Mouse (Mus musculus) R1 (cell line): ENCODE data around the gene Foxp1.

Source experiments
- DNase-seq: peaks from one replicate; pipeline ENCODE4 v3.0.0-alpha.2; 2018; ENCODE audit warnings: low read depth, low spot score

Gene Foxp1

DNA sequence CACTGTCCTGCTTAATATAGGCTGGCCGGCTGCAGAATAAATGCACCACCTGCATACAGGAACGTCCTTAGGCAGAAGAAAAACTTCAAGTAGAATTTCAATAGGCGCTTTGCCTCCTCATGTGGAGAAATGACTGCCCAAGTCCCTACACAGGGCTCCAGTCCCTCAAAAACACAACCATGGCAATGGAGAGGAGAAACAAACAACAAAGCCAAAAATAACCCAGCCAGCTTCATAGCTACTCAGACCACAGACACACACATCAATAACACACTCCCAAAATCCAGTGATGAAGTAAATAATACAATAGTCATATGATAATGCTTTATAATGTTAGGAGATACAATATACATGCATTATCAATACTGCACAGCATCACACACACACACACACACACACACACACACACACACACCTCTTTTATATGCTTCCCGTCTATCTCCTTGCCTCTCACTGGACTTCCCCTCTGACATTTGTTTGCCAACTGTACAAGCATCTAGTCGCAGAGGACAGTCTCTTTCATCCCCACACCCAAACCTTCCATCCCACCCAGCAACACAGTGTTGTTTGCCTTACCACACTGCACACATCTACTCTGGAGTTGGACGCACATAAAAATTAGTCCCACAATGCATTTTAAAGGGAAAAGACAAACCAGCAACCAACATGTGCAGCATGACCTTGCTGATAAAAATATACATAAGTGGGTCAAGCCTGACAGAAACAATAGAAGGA, 162.6 kb downstream of the Foxp1 start:
- DNase-seq: no peak

DNA sequence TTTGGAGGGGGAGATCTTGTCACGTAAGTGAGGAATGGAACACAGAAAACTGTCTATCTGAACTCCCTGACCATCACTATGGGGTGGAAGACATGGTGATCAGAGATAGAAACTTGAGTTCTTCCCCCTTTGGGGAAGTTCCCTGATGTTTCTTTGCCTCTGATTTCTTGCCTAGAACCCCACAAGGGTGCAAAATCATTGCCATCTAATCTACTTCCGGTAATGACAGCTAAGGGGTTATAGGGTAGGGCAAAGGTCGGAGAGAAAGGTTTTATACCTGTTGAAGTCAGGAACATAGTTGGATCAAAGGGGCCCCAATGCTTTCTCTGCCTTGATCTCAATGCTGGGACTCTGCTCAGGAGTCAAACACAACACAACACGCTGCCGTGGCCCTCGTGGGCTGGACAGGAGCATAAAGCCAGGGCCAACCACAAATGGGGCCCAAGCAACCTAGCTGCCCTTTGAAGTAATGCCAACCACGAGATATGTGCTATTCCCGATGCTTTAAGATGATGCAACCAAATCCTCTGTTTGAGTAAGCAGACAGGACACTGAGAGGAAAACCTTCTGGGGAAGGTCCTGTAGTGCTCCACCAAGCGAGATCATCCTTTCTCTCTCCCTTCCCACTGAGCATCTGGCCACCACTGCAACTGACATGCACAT, 163.4 kb downstream of the Foxp1 start:
- no peak for DNase-seq

DNA sequence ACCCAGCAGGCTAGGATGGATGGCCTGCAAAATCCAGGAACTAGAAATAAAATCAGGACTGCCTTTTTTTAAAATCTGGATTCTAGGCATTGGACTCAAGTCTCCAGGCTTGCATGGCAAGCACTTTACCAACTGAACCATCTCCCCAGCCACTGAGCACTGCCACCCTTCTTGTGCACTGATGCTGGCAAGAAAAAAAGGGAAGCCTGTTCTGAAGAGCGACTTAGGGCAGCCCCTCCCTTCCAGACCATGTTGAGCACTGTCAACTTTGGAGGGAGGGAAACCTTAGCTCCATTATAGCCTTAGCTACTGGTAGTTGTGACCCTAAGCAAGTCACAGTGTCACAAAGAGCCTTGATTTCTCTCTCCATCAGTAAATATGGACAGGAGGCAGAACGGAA, 164.6 kb downstream of the Foxp1 start:
- DNase-seq: no peak

DNA sequence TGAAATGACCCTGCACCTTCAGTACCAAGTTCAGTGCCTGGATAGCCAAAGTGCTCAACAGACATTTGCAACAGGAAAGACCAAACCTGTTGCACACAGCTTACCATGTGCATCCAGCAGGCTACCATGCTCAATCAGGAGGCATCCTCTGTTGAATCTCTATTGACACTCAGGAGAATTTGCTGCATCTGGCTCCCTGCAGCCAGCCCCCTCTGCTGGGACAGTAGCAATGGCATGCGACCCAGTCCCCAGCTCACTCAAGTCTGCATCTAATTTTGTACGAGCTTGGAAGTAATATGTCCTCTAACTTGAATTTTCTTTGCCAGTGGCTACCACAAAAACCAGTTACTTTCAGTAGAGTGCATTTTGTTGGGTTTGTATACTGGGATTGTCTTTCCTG, 168.2 kb downstream of the Foxp1 start:
- no peak for DNase-seq

DNA sequence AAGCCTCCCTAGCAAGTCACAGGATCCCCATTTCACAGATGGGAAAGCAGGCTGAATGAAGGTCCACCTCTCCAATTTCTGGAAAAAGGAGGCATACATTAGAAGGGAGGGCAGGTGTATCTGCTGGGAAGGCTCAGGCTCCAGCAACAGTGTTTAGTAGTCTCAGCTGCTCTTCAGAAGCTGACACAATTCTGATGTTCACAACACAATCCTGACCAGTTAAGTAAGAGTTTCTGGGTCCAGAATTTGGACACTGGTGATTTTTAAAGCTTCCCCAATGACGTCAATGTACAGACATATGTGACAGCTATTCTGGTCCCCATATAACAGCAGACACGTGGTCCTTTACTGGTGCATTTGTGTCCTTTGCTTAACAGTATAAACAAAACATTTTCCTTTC, 169.1 kb downstream of the Foxp1 start:
- DNase-seq: no peak

DNA sequence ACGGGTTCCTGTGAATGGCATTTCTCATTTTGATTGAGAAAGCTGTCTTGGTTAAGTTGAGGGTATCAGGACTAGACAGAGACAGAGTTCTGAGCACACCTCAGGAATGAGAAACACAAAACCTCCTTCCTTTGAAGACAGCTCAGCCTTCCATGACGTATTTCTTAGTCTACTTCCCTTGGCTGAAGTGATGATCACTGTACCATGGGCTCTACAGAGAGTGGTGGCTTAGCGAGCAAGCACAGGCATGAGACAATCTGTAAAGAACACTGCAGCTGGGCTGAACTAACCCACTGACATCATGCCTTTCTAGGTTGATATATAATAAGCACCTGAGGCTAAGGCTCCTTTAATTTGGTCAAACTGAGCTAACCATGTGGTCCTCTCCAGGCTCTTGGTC, 172.0 kb downstream of the Foxp1 start:
- DNase-seq: no peak

DNA sequence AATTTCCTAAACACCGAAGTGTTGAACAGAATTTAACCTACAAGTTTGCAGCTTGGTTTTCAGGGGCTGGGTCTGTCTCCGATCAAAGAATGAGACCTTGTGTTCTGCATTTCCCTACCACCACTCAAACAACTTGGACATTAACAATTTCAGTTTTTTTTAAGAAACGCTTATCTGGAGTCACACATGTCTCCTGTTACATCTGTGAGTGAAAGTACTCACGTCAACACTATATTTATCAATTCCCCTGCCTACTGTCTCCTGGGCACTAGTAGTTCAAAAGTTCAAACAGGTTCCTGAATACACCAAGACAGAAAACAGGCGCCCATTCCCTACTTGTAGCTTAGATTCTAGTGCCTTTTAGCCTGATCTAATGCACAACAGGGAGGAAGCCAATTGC, 172.4 kb downstream of the Foxp1 start:
- no peak for DNase-seq

DNA sequence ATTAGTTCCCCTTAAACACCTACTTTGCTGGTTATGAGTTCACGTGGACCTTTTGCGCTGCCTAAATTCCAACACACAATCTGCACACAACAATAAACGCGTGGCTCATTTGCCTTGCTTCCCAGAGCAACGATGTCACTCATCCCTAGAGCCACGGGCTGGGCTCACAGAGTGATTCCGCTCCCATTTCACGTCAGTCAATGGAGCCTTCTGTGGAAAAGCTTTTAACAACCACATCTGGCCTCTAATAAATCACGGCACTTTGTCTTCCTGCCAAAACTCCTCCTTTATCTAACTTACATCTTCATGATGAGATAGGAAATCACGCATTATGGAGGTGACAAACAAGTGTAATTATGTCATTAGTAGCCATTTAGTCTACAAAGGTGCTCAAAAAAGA, 174.7 kb downstream of the Foxp1 start:
- no peak for DNase-seq

DNA sequence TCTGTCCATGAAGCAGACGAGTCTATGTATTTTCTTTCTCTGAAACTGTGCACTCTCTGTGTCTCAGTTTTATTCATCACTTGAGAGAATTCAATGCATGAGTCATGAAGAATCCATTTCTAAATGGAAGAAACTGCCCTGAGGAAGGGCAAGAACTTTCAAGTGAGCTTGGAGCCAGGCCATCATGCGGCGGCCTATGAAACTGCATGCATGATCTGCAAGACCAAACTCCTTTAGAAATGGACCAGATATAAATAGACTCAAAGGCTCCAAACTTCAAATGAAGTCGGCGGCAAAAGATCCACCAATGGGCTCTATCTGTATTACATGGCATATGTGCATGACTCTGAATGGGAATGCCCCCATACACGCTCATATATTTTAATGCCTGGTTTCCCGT, 177.6 kb downstream of the Foxp1 start:
- no peak for DNase-seq

DNA sequence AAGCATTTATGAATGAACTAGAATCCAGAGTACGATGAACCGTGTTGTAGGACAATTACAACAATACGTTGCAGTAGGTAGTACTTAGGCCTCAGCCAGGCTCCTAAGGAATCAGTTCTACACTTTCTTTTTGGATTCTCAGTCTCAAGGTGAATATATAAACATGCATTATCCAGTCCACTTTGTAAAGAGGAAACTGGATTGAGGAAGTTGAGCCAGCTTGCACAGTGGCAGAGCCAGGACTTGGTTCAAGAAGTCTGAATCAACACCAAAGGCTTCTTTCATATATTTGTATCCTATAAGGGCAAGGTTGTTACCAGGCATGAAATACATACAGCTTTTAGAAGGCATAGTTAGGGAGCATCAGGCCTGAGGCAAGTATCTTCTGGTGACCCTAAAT, 178.2 kb downstream of the Foxp1 start:
- DNase-seq: no peak

DNA sequence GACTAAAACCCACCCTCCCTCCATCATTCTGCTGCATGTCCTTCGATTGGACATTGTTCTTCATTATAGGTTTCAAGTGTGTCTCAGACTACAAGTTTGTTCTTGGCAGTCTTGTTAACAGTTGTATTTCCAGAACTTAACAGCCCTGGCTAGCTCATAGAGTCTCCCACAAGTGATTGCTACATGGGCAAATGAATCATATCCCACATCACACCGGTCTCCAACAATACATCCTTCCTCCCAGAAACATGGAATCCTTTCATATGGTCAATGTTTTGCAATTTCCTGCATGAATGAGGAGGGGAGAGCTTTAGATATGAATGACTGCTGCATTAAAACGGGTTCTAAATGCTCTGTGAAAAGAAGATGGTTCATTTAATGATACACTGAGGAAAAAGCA, 178.7 kb downstream of the Foxp1 start:
- no peak for DNase-seq

DNA sequence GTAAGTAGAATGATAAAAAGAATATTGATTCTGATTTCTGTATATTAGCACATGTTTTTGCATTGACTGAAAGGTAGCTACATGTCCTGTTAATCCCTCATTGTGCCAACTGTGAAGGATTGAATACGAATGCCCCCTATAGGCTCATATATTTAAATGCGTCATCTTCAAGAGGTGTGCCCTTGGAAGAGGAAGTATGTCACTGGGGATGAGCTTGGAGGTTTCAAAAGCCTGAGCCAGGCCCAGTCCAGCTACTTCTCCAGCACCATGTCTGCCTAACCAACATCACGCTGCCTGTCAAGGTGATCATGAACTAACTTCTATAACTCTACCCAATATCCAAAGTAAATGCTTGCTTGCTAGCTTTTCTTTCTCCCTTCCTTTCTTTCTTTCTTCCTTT, 180.1 kb downstream of the Foxp1 start:
- DNase-seq: no peak

DNA sequence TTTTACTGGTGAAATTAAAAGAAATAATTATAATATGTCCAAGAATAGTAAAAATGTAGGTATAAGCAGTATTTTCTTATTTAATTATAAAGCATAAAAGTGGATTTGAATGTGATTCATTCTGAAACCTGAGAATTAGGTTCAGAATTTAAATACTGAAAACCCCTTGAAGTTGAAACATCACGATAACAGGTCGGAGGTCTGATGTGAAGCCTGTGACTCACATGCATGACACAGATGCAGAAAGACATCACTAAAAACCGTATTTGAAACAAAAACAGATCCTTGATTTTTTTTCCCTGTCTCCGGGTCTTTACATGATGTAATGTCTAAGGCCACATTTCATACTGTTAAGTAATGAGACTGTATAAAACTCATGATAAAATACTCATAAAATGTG, 181.6 kb downstream of the Foxp1 start:
- DNase-seq: no peak

DNA sequence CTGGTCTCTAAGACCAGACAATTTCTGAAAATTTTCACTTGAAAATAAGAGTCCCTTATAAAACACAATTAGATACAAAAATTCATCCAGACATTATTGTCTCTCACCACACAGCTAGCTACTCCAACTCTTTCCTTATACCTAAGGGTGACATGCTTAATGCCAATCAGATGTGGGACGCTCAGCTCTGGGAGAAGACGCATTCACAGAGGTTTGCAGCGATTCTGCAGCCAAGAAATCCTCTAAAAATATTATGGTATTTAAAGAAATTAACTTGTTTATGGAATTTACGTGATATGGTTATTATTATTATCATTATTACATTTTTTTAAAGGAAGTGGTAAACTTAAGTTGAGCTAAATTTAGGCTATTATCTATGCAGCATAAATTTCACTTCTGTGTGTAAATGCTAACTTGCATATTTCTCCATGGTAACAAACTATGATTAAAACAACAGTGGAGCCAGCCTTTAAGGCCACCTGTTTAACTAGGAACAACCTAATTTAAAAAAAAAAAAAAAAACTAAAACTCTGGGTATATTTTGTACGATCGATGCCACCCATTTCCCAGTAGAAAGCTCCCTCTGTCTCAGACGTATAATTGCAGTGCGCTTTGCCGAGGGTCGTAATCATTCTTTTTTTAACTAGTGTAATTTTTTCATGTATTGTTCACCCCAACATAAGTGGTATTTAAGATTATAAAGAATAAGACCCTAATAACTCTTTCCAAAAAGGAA, 182.4 kb downstream of the Foxp1 start:
- no peak for DNase-seq

DNA sequence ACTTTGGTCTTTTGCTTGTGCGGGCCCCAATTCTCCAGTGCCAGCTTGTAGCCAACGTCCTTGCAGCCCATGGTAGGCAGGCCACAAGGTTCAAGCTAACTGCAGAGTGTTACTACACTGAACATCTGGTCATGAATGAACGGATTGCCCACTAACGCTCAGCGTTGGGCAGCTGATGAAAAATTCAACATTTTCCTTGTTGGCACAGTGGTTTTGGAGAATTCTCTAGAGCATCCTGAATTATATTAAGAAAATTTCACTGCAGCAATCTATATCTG, 183.2 kb downstream of the Foxp1 start:
- DNase-seq: no peak

DNA sequence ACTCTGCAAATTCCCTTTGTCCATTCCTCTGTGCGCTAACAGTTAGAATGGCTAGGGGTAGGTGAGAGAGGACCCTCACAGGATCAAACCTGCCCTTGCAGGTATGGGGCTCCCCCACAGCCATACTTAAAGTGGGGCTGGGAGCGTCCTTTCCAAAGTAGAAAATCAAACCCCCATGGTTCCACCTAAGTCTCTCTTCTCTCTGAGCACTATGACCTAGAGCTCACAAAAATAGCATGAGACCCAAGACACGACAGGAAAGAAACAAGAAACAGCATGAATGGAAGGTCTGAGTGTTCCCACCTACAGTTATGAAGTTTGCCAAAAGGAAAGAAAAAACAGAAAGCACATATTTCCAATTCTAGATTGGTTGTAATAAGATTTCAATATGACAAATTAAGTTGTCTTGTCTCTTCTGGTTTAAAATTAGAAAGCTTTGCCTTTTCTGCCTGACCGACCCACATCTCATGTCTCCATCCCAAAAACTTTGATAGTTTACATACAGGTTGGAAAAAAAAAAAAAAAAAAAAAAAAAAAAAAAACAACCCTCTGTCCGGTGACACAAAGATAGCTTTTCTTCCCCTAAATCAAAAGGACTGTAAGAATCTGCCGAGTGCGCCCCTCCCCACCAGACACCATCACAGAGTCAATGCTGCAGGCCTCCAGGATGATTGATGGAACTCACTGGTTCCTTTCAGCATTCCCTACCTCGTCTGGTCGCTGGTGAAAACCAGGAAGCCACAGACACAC, 183.8 kb downstream of the Foxp1 start:
- DNase-seq: no peak

DNA sequence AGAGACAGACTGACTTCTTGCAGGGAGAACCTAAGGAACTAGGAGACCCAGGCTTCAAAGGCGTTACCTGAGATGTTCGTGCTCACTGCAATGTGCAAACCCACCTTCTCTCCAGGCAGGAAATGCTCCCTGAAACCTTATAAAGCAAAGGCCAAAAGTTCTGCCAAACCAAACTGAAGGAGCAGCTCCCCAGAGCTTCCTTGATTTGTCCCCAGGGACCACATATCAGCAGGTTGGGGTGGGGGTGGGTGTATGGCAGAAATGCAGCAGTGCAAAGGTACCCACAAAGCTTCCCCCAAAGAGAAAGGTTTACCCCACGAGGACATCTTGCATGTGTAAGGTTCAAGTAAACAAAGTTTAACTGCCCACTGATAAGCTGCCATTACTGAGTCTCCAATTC, 184.3 kb downstream of the Foxp1 start:
- no peak for DNase-seq

DNA sequence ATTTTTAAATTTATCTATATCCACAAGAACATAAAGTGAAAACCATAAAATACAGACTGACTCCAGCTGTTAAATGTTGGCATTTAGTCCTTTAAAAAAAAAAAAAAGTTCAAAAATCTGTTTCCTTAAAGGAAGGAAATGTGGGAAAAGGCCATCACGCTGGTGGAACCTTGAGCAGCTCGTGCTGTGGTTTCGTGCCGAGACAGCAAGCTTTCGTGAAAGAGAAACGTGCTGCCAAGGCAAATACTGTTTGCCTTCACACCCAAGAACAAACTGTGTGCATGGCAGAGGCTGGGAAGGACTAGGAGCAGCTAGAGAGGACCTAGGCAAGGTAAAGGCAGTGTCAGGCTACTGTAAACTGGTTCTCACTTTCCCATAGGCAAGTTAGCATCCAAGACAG, 184.9 kb downstream of the Foxp1 start:
- DNase-seq: no peak

DNA sequence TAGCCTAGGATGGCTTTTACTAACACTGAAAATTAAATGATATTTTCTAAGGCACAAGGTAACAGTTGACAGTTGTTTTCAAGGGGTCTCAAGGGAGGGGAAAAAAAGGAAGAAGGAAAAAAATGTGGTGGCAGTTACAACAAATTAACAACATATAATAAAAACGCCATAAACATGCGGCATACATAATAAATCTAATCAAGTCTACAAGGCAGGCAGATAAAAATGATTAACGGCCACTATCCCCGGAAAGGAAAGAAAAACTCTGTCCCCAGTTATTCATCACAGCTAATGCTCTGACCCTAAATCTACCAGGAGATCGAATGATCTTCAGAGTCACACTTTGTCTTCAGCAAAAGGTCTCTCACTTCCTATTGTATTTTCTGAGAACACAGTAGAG, 186.3 kb downstream of the Foxp1 start:
- DNase-seq: no peak

DNA sequence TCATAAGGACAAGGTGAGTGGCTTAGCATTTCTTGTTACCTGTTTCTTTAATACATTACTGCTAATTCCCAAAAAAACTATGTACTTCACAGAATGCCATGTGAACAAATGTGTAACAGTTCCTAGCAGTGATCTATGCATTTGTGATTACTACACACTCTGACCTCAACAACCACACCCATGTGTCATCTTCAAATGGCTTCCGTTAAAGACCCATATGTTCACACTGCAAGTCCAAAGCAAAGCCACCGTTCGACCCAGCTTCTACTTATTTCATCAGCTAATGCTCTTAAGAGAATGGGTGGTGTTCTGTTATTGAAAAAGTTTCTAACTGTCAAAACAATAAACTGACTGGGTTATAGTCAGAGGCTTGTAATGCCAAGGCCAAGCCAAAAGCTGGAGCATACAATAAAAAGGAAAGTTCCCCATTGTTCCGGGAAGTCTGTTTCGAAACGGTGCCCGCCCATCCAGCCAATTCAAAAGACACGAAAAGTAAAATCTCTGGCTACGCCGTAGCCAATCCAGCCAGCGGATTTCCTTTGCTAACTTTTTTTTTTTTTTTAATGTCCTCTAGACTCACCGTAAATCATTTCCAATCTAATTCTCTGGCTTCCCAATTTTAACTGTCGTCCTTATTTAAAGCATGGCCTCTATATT, 187.2 kb downstream of the Foxp1 start:
- DNase-seq: no peak

DNA sequence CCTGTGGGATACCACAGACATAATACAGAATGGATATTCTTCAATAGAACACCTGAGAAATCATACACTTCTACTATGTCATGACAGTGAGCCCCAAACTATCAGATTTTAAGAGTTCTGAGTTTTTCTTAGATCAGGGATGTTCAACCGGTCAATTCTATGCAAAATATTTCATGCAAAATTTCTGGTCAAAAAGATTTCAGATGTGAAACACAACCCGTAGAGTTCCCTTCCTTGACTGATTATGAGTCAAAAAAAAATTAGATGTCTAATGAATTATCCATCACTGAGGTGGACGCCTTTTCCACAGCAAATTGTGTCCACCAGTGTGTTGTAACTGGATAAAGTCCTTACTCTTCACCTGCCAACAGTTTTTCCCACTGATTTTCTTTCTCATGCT, 188.3 kb downstream of the Foxp1 start:
- no peak for DNase-seq

DNA sequence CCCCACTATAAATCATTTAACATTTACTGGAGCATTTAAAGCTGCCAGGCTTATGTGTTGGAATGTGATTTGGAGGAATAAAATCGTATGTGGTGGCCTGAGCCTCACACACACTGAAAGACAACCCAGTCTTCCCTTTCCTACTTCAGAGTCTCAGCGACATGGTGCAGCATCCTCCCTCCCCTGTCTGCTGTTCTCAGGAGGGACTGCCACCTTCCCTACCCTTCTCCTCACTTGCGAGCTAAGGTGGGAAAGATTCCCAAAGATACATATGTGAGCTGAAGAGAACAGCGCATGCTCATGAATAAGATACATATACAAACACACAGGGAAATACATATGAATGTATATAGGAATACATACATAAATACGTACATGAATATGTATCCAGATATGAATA, 189.4 kb downstream of the Foxp1 start:
- DNase-seq: no peak
